Mouse (Mus musculus) cerebellum, postnatal 10 days (tissue): Measurements from ENCODE around the gene Stx16.

Source experiments
- DNase-seq, 2 experiments: peaks; one replicate each; pipeline ENCODE4 v3.0.0; 2021; ENCODE audit warnings: mixed read lengths in 2 of 2

The Stx16 gene

GRCm38 (mm10) chr2:174077004-174077695 is 1.0 kb downstream of the Stx16 start:
- DNase-seq: peak; percentile 26 to 33

- no peak for DNase-seq
Observed at GRCm38 (mm10) chr2:174077776-174078338, 1.7 kb downstream of the Stx16 start.

- DNase-seq: no peak
Observed at GRCm38 (mm10) chr2:174081833-174082232, 5.7 kb downstream of the Stx16 start.

GRCm38 (mm10) chr2:174082380-174082918 is 6.3 kb downstream of the Stx16 start:
- DNase-seq: no peak

GRCm38 (mm10) chr2:174095086-174095485 is 19.0 kb downstream of the Stx16 start:
- no peak for DNase-seq

GRCm38 (mm10) chr2:174102399-174102798 is 26.3 kb downstream of the Stx16 start:
- no peak for DNase-seq

GRCm38 (mm10) chr2:174103527-174103926 is 27.4 kb downstream of the Stx16 start:
- DNase-seq: no peak

GRCm38 (mm10) chr2:174107375-174107774 is 31.3 kb downstream of the Stx16 start:
- DNase-seq: no peak

- DNase-seq: peak; percentile 82 to 87
Observed at GRCm38 (mm10) chr2:174109991-174110782, 34.1 kb downstream of the Stx16 start, which contains the start of gene Npepl1. Gene Npepl1, plus strand, starts transcription at chr2:174110349.

- peak in 1 of 2 experiments; percentile 59 for DNase-seq
Observed at GRCm38 (mm10) chr2:174110783-174111549, 34.9 kb downstream of the Stx16 start.

GRCm38 (mm10) chr2:174112931-174113330 is 36.8 kb downstream of the Stx16 start:
- DNase-seq: no peak

- DNase-seq: peak; percentile 22 to 42
Observed at GRCm38 (mm10) chr2:174114148-174114864, 38.2 kb downstream of the Stx16 start.

GRCm38 (mm10) chr2:174116929-174117328 is 40.8 kb downstream of the Stx16 start:
- no peak for DNase-seq

GRCm38 (mm10) chr2:174118141-174118540 is 42.0 kb downstream of the Stx16 start:
- no peak for DNase-seq

GRCm38 (mm10) chr2:174119259-174119658 is 43.2 kb downstream of the Stx16 start:
- DNase-seq: no peak

GRCm38 (mm10) chr2:174120631-174121030 is 44.5 kb downstream of the Stx16 start:
- DNase-seq: no peak

GRCm38 (mm10) chr2:174121411-174121947 is 45.4 kb downstream of the Stx16 start:
- no peak for DNase-seq

GRCm38 (mm10) chr2:174122331-174122730 is 46.2 kb downstream of the Stx16 start:
- no peak for DNase-seq

GRCm38 (mm10) chr2:174123731-174124130 is 47.6 kb downstream of the Stx16 start:
- no peak for DNase-seq

- DNase-seq: peak; percentile 67 to 73
Observed at GRCm38 (mm10) chr2:174126522-174127375, 50.6 kb downstream of the Stx16 start.

- DNase-seq: no peak
Observed at GRCm38 (mm10) chr2:174127376-174127713, 51.2 kb downstream of the Stx16 start.
